Mouse (Mus musculus) liver, embryonic 12.5 days (tissue): ENCODE measurements around the gene Nfat5. TPM values are rescaled to one million over a fixed set of nuclear protein-coding genes. Genes with fewer than 3 reads are reported as not detected.

ENCODE experiments used
- ATAC-seq: fragments of 200-750 bp; cut with Nextera tagmentation; 2 replicates; pipeline ENCODE4 v1.8.0; 2017; ENCODE audit warnings: moderate number of reproducible peaks, mild to moderate bottlenecking, moderate library complexity
- H3K27ac ChIP-seq: fragments of 300-500 bp; sonication (generic); 2 replicates; pipeline ENCODE4 v1.5.1; 2016; ENCODE audit warnings: mild to moderate bottlenecking
- H3K27me3 ChIP-seq: fragments of 300-500 bp; sonication (generic); replicated peaks from 2 replicates; pipeline ENCODE4 v1.6.1; 2016; ENCODE audit warnings: mild to moderate bottlenecking, moderate library complexity
- H3K36me3 ChIP-seq: fragments of 300-500 bp; sonication (generic); 2 replicates; pipeline ENCODE4 v1.6.1; 2016; ENCODE audit warnings: mild to moderate bottlenecking, moderate library complexity
- H3K4me1 ChIP-seq: fragments of 300-500 bp; sonication (generic); 2 replicates; pipeline ENCODE4 v1.6.1; 2016
- H3K4me2 ChIP-seq: fragments of 300-500 bp; sonication (generic); 2 replicates; pipeline ENCODE4 v1.6.1; 2016; ENCODE audit warnings: mild to moderate bottlenecking, moderate library complexity
- H3K4me3 ChIP-seq: fragments of 300-500 bp; sonication (generic); 2 replicates; pipeline ENCODE4 v1.5.1; 2016; ENCODE audit warnings: mild to moderate bottlenecking, moderate library complexity
- H3K9ac ChIP-seq: fragments of 300-500 bp; sonication (generic); 2 replicates; pipeline ENCODE4 v1.6.1; 2016; ENCODE audit warnings: mild to moderate bottlenecking, moderate library complexity
- H3K9me3 ChIP-seq: fragments of 300-500 bp; sonication (generic); replicated peaks from 2 replicates; pipeline ENCODE4 v1.6.1; 2016; ENCODE audit warnings: mild to moderate bottlenecking, moderate library complexity
- WGBS: fragments of 180-500 bp; shearing (Covaris S2); methylation state at CpG from one replicate; pipeline ENCODE4 v1.1.7; 2016; ENCODE audit not compliant: insufficient replicate concordance; 5-methylcytosine and 5-hydroxymethylcytosine counted together
- polyA plus RNA-seq: library from polyadenylated mRNA; unstranded; fragments of >200 nt; fragmentation: Nextera tagmentation; extraction: Ambion mirVana; gene quantifications from 2 replicates; pipeline ENCODE4 v1.2.1, GENCODE M21; 2016

Gene Nfat5
- polyA plus RNA-seq: 3.4 and 3.5 TPM in 2 replicates

- H3K9me3 ChIP-seq: no peaks in the 10 kb centered on the region
- peak within 1 kb of the TSS; percentile 95 for H3K9ac ChIP-seq
- peaks cover 23% of the 10 kb centered on the region for H3K4me1 ChIP-seq
- H3K4me3 ChIP-seq: peak within 1 kb of the TSS; percentile 96
- H3K36me3 ChIP-seq: no peaks in the 10 kb centered on the region
- H3K27me3 ChIP-seq: no peaks in the 10 kb centered on the region
- under 1% methylated on average over 46 of the region's 49 CpGs for WGBS
- peak; percentile 94 for ATAC-seq
- H3K4me2 ChIP-seq: peak within 1 kb of the TSS; percentile 90
- H3K27ac ChIP-seq: peak within 1 kb of the TSS; percentile 93
Measured at GRCm38 (mm10) chr8:107292928-107293601, at the start of gene Nfat5. Gene Nfat5 (plus strand): TSS chr8:107293470.

GRCm38 (mm10) chr8:107244218-107244617 lies 49.1 kb upstream of the Nfat5 start:
- Histone ChIP-seq H3K9ac (no peak overlapping the region), H3K36me3 (no peaks in the 10 kb centered on the region), H3K4me3 (no peak overlapping the region), H3K27me3 (no peaks in the 10 kb centered on the region; the same call in 1 of the 2 replicates), H3K4me1 (no peaks in the 10 kb centered on the region), H3K9me3 (no peaks in the 10 kb centered on the region), H3K4me2 (no peak overlapping the region), H3K27ac (no peak overlapping the region)
- WGBS: 72% methylated on average over 8 of the region's 8 CpGs
- no peak for ATAC-seq

GRCm38 (mm10) chr8:107248456-107248855 lies 44.8 kb upstream of the Nfat5 start:
- Histone ChIP-seq H3K4me1 (no peaks in the 10 kb centered on the region), H3K27me3 (no peaks in the 10 kb centered on the region; the same call in 1 of the 2 replicates), H3K9ac (no peak overlapping the region), H3K27ac (no peak overlapping the region), H3K4me3 (no peak overlapping the region), H3K9me3 (no peaks in the 10 kb centered on the region), H3K4me2 (no peak overlapping the region), H3K36me3 (no peaks in the 10 kb centered on the region)
- ATAC-seq: no peak
- WGBS: 50% methylated on average over 6 of the region's 6 CpGs

GRCm38 (mm10) chr8:107251481-107252104 lies 41.7 kb upstream of the Nfat5 start:
- WGBS: 73% methylated on average over 5 of the region's 5 CpGs

GRCm38 (mm10) chr8:107253121-107253520 lies 40.1 kb upstream of the Nfat5 start:
- no peak overlapping the region for H3K27ac ChIP-seq
- H3K36me3 ChIP-seq: no peaks in the 10 kb centered on the region
- H3K4me2 ChIP-seq: no peak overlapping the region
- ATAC-seq: no peak
- H3K27me3 ChIP-seq: no peaks in the 10 kb centered on the region
- no peak overlapping the region for H3K9ac ChIP-seq
- H3K4me3 ChIP-seq: no peak overlapping the region
- peaks cover 10% of the 10 kb centered on the region for H3K4me1 ChIP-seq
- H3K9me3 ChIP-seq: no peaks in the 10 kb centered on the region
- WGBS: 54% methylated on average over 6 of the region's 6 CpGs

More at GRCm38 (mm10) chr8:107251481-107252104, 41.7 kb upstream of the Nfat5 start:
- no peaks in the 10 kb centered on the region for H3K27me3 ChIP-seq
- H3K4me3 ChIP-seq: no peak overlapping the region
- no peak overlapping the region for H3K4me2 ChIP-seq
- H3K4me1 ChIP-seq: peaks cover 10% of the 10 kb centered on the region
- H3K9ac ChIP-seq: no peak overlapping the region
- no peak overlapping the region for H3K27ac ChIP-seq
- no peaks in the 10 kb centered on the region for H3K9me3 ChIP-seq
- no peak for ATAC-seq
- no peaks in the 10 kb centered on the region for H3K36me3 ChIP-seq

GRCm38 (mm10) chr8:107254403-107254802 lies 38.9 kb upstream of the Nfat5 start:
- no peak overlapping the region for H3K27ac ChIP-seq

GRCm38 (mm10) chr8:107254951-107255457 lies 38.3 kb upstream of the Nfat5 start:
- Histone ChIP-seq H3K4me1 (peaks cover 10% of the 10 kb centered on the region), H3K4me2 (peak overlapping the region; percentile 18; the same call in 1 of the 2 replicates), H3K36me3 (no peaks in the 10 kb centered on the region), H3K27me3 (no peaks in the 10 kb centered on the region), H3K27ac (no peak overlapping the region), H3K4me3 (no peak overlapping the region), H3K9me3 (no peaks in the 10 kb centered on the region), H3K9ac (no peak overlapping the region)
- no peak for ATAC-seq
- 57% methylated on average over 11 of the region's 11 CpGs for WGBS

More at GRCm38 (mm10) chr8:107254403-107254802, 38.9 kb upstream of the Nfat5 start:
- H3K27me3 ChIP-seq: no peaks in the 10 kb centered on the region
- no peak overlapping the region for H3K9ac ChIP-seq
- 36% methylated on average over 3 of the region's 3 CpGs for WGBS
- no peak overlapping the region for H3K4me3 ChIP-seq
- H3K4me2 ChIP-seq: no peak overlapping the region
- H3K4me1 ChIP-seq: peaks cover 10% of the 10 kb centered on the region
- H3K36me3 ChIP-seq: no peaks in the 10 kb centered on the region
- no peaks in the 10 kb centered on the region for H3K9me3 ChIP-seq
- no peak for ATAC-seq

GRCm38 (mm10) chr8:107257223-107257622 lies 36.0 kb upstream of the Nfat5 start:
- H3K4me3 ChIP-seq: no peak overlapping the region
- no peak for ATAC-seq
- H3K4me2 ChIP-seq: no peak overlapping the region
- no peaks in the 10 kb centered on the region for H3K36me3 ChIP-seq
- H3K27me3 ChIP-seq: no peaks in the 10 kb centered on the region
- H3K27ac ChIP-seq: no peak overlapping the region
- no peak overlapping the region for H3K9ac ChIP-seq
- WGBS: 45% methylated on average over 5 of the region's 5 CpGs
- H3K4me1 ChIP-seq: peaks cover 14% of the 10 kb centered on the region
- no peaks in the 10 kb centered on the region for H3K9me3 ChIP-seq

- no peak for ATAC-seq
- no peaks in the 10 kb centered on the region for H3K9me3 ChIP-seq
- H3K4me3 ChIP-seq: no peak overlapping the region
- no peak overlapping the region for H3K9ac ChIP-seq
- H3K4me2 ChIP-seq: no peak overlapping the region
- H3K27me3 ChIP-seq: no peaks in the 10 kb centered on the region
- H3K27ac ChIP-seq: no peak overlapping the region
- H3K4me1 ChIP-seq: peaks cover 4% of the 10 kb centered on the region; the same call in 1 of the 2 replicates
- H3K36me3 ChIP-seq: no peaks in the 10 kb centered on the region
- WGBS: 72% methylated on average over 6 of the region's 6 CpGs
Measured at GRCm38 (mm10) chr8:107260120-107260519, 33.1 kb upstream of the Nfat5 start.

GRCm38 (mm10) chr8:107261172-107261571 lies 32.1 kb upstream of the Nfat5 start:
- 76% methylated on average over 4 of the region's 4 CpGs for WGBS
- Histone ChIP-seq H3K9me3 (no peaks in the 10 kb centered on the region), H3K9ac (no peak overlapping the region), H3K27me3 (no peaks in the 10 kb centered on the region), H3K4me2 (no peak overlapping the region), H3K36me3 (no peaks in the 10 kb centered on the region), H3K27ac (no peak overlapping the region), H3K4me3 (no peak overlapping the region), H3K4me1 (peaks cover 4% of the 10 kb centered on the region; the same call in 1 of the 2 replicates)
- ATAC-seq: no peak

GRCm38 (mm10) chr8:107262046-107262705 lies 31.1 kb upstream of the Nfat5 start:
- Histone ChIP-seq H3K9me3 (no peaks in the 10 kb centered on the region), H3K27ac (no peak overlapping the region)
- ATAC-seq: no peak

GRCm38 (mm10) chr8:107265811-107266210 lies 27.5 kb upstream of the Nfat5 start:
- Histone ChIP-seq H3K27ac (no peak overlapping the region), H3K4me3 (no peak overlapping the region), H3K36me3 (no peaks in the 10 kb centered on the region), H3K9ac (no peak overlapping the region), H3K4me1 (peaks cover 4% of the 10 kb centered on the region; the same call in 1 of the 2 replicates), H3K9me3 (no peaks in the 10 kb centered on the region), H3K4me2 (no peak overlapping the region), H3K27me3 (no peaks in the 10 kb centered on the region)
- 84% methylated on average over 10 of the region's 10 CpGs for whole genome bisulfite sequencing
- ATAC-seq: no peak

More at GRCm38 (mm10) chr8:107262046-107262705, 31.1 kb upstream of the Nfat5 start:
- 57% methylated on average over 8 of the region's 8 CpGs for WGBS
- no peaks in the 10 kb centered on the region for H3K27me3 ChIP-seq
- H3K9ac ChIP-seq: no peak overlapping the region
- H3K4me3 ChIP-seq: no peak overlapping the region
- peaks cover 4% of the 10 kb centered on the region; the same call in 1 of the 2 replicates for H3K4me1 ChIP-seq
- no peak overlapping the region for H3K4me2 ChIP-seq
- no peaks in the 10 kb centered on the region for H3K36me3 ChIP-seq
